Mouse (Mus musculus) adrenal gland, adult 18-20 months (tissue): ENCODE data around the gene Fbxl7. TPM values are rescaled to one million over a fixed set of nuclear protein-coding genes. Genes with fewer than 3 reads are reported as not detected.
A peak's percentile ranks its signal among the peaks of the same experiment; 100 is the strongest.
"Not testable (repeated sequence)": the region's sequence is repeated elsewhere in the genome, so short reads cannot be mapped to it uniquely, and the experiment has no call there.

ENCODE experiments used
- DNase-seq, 2 experiments: peaks; one replicate each; pipeline ENCODE4 v3.0.0; 2021 to 2022; ENCODE audit warnings: low spot score in 2 of 2
- total RNA-seq, 2 experiments: library from RNA; stranded (reverse); gene quantifications; 1 replicate in 1 of 2; 2 replicates in 1 of 2; pipeline ENCODE4 v1.2.3; 2021

Fbxl7 gene
- total RNA-seq, 2 experiments from 2014 or later, result 5.3 to 9.1 TPM

DNA sequence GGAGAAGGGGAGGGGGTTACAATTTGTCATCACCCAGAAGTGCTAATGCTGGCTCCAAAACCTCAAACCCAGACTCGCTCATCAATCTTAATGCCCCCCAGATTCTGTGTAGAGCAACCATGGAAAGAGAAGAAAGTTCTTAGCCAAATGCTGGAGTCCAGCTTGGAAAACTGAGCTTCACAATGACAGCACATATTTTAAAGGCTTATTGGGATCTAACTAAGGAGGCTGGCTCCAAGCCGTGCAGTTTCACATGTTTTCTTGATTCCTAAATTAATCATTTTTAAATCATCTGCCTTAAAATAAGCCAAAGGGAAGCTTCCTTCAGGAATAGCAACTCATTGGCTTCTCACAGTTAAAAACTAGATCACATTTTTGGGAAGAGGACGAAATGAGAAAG, 82.5 kb downstream of the Fbxl7 start:
- no peak for DNase-seq

GRCm38 (mm10) chr15:26809569-26809968, 85.8 kb downstream of the Fbxl7 start:
- no peak for DNase-seq

DNA sequence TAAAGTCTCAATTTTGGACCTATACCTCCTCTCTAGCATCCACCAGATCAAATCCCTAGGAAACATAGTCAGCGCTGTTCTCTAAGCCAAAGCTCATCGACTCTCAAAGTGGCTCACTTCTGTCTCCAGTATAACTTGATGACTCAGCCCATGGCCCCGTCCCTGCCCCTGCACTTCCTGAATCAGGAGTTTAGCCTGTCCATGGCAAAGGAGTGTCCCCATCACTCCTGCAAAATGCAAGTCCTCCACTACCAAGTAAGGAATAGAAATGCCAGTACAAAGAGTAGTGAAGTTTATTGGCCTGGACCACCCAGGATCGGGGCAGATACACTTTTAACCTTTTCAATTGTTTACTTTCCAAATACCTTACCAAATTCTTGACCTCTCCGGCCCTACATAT, 91.3 kb downstream of the Fbxl7 start:
- DNase-seq, result no peak

- no peak for DNase-seq
These were observed 95.8 kb downstream of the Fbxl7 start for GRCm38 (mm10) chr15:26799457-26800021.

DNA sequence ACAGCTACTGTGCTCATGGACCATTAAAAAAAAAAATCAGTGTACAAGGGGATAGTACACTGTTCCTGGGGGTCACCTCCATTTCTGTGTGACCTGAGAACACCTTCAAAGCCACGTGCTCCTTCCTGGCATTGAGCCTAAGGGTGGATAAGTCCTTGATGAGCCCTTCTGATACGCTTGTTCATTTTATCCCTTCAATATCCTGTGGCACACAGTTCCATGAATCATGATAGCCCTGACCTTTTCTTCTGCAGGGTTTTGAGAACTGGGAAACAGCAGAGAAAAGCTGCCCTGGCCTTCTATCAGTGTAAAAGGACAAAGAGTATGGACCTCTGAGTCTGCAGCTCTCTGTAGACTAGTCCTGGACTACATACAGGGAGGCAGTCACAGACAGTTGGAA, 99.4 kb downstream of the Fbxl7 start:
- DNase-seq, result peak; percentile 25 to 45

DNA sequence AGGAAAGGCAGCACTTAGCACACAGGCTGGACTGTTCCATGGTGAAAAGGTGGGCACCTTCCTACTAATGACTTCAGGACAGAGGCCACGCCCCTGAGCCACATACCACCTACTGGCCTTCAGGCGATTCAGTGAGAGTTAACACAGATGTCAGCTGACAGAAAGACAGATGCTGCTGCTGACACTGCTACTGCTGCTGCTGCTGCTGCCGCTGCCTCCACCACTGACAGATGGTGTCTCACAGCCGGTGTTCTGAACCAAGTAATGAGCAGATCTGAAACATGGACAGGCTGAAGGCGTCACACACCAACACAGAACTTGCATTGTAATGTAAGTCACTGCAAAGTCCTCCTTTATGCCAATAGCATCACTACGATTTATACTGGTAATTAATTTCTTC, 99.9 kb downstream of the Fbxl7 start:
- DNase-seq, result peak in 1 of 2 experiments; percentile 16

GRCm38 (mm10) chr15:26787148-26787547, 108.2 kb downstream of the Fbxl7 start:
- no peak for DNase-seq

- DNase-seq, result no peak
These were observed 114.8 kb downstream of the Fbxl7 start for GRCm38 (mm10) chr15:26780557-26780956.

DNA sequence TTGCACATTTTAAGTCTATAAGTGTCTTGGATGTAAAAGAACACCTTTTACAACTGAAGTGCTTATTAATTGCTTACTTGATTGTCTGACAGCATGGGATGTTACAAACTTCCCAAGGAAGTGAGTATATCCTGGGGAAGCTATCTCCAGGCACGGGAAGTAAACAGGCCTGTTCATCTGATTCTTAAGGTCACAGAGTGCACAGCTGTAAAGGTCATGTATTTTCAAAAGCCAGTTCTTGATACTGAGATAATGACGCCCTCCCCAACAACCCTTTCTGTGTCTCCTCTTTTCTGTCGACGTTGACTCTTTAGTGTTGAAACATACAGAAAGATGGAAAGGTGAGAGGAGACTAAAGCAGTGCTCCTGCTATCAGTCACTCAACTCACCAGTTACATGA, 116.3 kb downstream of the Fbxl7 start:
- DNase-seq, result no peak

GRCm38 (mm10) chr15:26775720-26776119, 119.7 kb downstream of the Fbxl7 start:
- no peak for DNase-seq

GRCm38 (mm10) chr15:26774895-26775294, 120.5 kb downstream of the Fbxl7 start:
- DNase-seq, result no peak

GRCm38 (mm10) chr15:26761651-26762050, 133.7 kb downstream of the Fbxl7 start:
- no peak for DNase-seq

DNA sequence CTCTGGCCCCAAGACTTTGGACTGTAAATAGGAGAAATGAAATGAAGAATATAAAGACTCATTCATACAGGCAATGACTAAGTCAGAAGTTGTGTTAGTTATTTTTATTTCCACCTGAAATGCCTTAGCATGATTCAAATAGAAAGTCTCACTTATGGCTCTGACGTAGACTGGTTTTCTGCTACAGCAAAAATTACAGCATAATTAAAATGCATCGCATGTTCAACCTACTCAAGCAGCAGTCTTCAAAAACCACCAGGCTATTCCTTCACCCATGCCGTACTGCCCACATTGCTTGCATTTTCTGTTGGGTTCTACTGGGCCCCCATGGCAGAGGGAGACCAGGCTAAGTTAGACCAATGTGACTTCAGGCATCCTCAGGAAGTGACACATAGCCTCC, 146.9 kb downstream of the Fbxl7 start:
- DNase-seq, result no peak

DNA sequence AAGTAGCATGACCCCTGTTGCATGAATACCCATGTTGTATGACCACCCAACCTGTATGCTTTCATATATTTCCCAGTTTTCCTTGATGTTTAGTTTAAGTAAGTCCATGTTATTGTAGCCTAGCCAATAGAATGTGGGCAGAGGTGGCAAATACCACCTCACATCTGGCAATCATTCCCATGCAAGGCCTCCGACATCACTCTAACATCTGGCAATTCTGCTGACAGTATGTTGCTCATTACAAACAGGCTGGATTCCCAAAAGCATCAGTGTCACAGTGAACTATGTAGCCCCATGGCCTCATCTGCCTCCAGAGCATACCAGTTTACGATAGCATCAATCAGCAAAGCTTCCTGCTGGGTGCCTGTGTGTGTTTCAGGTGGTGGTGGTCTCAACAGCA, 163.0 kb downstream of the Fbxl7 start:
- DNase-seq, result no peak

DNA sequence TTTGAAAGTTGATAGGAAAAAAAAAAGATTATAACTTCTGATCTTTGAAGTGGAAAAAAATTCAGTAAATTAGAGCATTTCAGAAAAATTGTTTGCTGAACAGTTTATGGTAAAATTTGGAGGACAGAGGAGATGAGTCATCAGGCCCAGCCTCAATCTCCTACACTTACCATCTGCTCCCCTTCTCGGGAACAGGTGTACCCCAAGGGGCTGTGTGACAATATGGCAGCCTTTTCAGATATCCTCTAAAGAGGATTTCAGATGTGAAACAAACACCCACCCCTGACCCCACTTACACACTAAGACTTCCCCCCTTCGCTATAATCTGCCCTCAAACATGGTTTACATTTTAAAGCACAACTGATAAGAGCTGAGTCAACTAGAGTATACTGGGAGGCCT, 164.6 kb downstream of the Fbxl7 start:
- DNase-seq, result no peak

- not testable (repeated sequence) for DNase-seq
These were observed 166.0 kb downstream of the Fbxl7 start for GRCm38 (mm10) chr15:26729341-26729740.

GRCm38 (mm10) chr15:26718390-26719036, 176.9 kb downstream of the Fbxl7 start:
- no peak for DNase-seq

DNA sequence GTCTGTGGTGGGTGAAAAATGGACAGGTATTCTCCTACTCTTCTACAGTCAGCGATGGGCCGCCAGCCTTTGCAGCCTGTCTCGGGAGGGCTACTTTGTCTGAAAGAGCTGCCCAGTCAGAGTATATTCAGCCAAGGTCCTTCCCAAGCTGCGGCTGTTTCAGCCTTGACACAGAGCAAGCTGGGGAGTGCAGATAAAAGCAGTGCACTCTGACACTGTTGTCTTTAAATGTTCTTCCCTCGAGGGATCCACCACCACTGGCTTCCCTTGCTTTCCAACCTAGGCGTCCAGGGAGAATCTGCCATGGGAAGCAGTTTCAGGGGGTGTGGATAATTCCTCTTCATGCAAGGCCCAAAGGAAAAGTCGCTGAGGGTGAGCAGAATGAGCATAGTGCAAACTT, 177.4 kb downstream of the Fbxl7 start:
- peak; percentile 25 to 42 for DNase-seq

DNA sequence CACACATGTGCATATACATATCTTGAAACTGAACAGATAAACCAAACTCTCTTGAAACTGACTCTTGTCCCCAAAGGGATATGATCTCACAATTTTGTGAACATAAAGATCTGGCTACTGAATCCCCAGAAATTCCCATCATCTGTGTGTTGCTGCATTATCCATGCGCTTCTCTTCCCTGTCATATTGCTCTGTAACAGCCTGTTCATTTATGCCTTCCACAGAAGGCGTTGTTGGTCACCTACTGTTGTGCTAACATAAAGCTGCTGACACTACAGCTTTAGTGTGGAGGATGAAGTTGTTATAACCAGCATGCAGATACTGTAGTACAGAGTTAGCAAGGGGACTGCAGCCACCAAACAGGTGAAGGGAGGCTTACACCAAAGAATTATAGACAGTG, 179.2 kb downstream of the Fbxl7 start:
- DNase-seq, result no peak

- no peak for DNase-seq
These were observed 179.7 kb downstream of the Fbxl7 start for GRCm38 (mm10) chr15:26715635-26716034.

- DNase-seq, result no peak
These were observed 183.1 kb downstream of the Fbxl7 start for GRCm38 (mm10) chr15:26712271-26712670.

DNA sequence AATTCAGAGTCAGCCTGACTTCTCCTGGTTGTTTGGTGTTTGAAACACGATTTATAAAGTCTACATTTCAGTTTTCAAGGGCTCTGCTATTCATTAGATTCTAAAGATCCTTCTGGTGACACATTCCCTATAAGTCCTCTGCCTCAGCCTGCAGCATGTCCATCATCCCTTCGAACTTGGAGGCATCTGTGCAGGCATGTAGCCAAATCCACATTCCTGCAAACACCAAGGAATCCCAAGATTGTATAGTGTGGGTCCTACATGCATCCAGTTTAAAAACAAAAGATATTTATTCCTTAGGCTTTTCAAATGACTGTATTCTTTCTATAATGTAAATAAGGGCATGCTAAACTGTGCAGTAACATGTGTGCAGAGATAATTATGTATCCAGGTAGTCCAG, 190.4 kb downstream of the Fbxl7 start:
- DNase-seq, result no peak

DNA sequence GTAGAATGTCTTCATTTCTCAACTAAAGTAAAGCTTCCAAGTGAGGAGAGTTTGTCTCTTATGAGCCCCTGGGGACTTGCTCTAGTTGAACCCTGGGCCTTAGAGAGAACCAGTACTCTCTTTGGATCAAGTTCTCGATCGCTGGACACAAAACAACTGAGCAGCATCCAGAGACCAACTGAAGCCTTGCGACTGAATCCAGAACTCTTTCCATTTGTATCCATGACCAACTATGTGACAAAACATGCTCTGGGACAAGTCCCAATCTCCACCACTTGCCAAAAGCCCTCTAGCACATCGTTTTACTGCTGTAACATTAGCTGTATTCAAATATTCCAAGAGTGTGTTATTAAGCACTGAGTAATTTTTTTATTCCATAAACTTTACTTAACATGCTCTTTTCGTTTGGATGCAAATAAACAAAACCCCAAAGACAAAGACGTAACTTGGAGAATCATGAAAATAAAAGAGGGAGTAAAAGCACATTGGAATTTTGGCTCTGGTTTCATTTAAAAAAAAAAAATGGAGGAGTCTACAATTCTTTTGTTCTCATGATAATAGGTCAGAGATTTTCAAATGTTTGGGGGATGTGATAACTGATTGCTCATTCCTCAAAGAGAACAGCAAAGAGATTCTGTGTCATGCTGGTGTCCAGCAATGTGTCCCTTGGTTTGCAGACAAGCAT, 192.1 kb downstream of the Fbxl7 start:
- no peak for DNase-seq
